Mouse (Mus musculus) mouse embryonic stem cell (cell line): ENCODE results near the gene Rcsd1.
"Not testable (repeated sequence)": the region's sequence is repeated elsewhere in the genome, so short reads cannot be mapped to it uniquely, and the experiment has no call there.

Source experiments
- in situ Hi-C, 2 experiments: fragments of 300-500 bp; cut with MboI; formaldehyde crosslinking; loops; 1 replicate in 1 of 2; 3 replicates in 1 of 2; pipeline ENCODE4 v1.14.3; 2019 to 2020; ENCODE audit warnings: low sequenced_read_pairs in 2 of 2, low pct_unique_long_range_greater_than_20kb in 1 of 2, mixed read lengths in 1 of 2; ENCODE audit not compliant: unreplicated experiment in 1 of 2

The Rcsd1 gene

GRCm38 (mm10) chr1:165700933-165701518 lies 8.5 kb downstream of the Rcsd1 start:
- in situ Hi-C loops: no loop called here

DNA sequence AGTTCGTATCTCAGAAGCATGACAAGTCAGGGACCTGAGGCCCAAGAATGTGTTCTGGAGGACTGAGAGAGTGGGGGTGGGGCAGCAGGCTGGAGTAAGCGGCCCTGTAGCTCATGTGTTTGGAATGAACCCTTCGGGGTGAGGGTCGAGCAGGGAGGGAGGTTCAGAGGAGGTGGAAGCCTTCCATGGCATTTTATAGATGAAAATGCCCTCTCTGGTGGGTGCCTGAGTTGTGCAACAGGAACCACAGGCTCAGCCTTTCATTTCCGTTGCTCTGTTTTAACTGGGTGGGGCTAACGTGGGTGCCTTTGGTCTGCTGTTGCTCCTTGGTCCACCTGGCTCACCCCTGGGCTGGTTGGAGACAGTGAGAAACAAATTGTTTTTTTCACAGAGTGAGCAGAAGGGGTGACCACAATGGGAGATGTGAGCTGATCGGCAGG lies 9.2 kb downstream of the Rcsd1 start:
- in situ Hi-C loops: no loop called here

GRCm38 (mm10) chr1:165697701-165698100 lies 11.9 kb downstream of the Rcsd1 start:
- in situ Hi-C loops: no loop called here

- in situ Hi-C loops: no loop called here
Measured at GRCm38 (mm10) chr1:165696870-165697269, 12.7 kb downstream of the Rcsd1 start.

DNA sequence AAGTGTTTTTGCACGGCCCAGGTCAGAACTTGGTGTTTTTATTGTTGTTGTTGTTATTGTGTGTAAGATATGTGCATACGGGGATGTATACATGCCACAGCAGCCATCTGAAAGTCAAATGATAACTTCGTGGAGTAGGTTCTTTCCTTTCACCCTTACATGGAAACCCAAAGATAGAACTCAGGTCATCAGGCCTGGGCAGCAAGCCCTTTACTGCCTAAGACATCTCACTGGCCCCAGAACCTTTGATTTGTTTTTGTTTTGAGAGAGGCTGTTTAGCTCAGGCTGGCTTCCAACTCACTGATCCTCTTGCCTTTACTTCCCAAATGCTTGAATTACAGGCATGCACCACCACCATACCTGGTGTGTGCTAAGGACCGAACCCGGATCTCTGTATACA lies 13.5 kb downstream of the Rcsd1 start:
- in situ Hi-C loops: no loop called here

- in situ Hi-C loops: no loop called here
Measured at GRCm38 (mm10) chr1:165695392-165696014, 14.1 kb downstream of the Rcsd1 start.

GRCm38 (mm10) chr1:165693856-165694255 lies 15.7 kb downstream of the Rcsd1 start:
- in situ Hi-C loops: no loop called here

GRCm38 (mm10) chr1:165691516-165691915 lies 18.0 kb downstream of the Rcsd1 start:
- in situ Hi-C loops: no loop called here

DNA sequence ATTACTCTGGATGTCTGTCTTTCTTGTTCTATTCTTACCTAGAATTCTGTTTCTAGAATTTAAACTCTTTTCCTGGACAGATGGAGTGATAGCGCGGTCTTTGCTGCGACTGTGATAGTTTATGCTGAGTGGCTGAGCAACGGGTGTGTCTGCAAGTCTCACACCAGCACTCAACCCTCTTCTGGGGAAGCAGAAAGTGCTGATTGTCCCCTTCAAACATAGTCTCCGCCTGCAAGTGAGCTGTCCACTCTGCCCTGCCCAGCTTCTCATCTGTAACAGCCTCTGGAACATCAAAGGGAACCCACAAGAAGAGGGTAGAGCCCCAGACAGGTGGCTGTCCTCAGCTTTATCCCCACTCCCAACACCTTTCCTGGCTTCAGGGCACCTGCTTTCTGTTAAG lies 19.7 kb downstream of the Rcsd1 start:
- in situ Hi-C loops: no loop called here

GRCm38 (mm10) chr1:165687861-165688260 lies 21.7 kb downstream of the Rcsd1 start:
- in situ Hi-C loops: no loop called here

DNA sequence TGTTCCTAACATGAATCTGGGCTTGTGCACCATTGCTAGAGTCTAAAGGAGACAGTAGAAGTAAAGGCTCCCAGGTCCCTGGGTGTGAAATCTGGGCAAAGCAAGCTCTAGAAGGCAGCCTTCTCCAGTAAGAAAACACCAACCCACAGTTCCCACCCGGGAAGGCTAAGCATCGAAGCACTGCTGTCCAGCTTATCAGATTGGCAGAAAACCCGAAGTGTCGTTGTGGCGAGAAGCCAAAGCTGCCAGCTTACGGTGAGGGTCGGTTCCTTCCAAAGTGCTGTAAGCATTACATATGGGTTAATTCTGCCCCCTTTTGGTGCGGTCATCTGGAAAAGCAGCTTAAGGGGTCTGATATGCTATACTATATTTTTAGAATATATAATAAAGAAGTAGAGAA lies 22.6 kb downstream of the Rcsd1 start:
- in situ Hi-C loops: no loop called here

- in situ Hi-C loops: no loop called here
Measured at GRCm38 (mm10) chr1:165686349-165686748, 23.2 kb downstream of the Rcsd1 start.

GRCm38 (mm10) chr1:165684261-165685203 lies 25.0 kb downstream of the Rcsd1 start:
- in situ Hi-C loops: no loop called here

GRCm38 (mm10) chr1:165682056-165682853 lies 27.3 kb downstream of the Rcsd1 start:
- in situ Hi-C loops: no loop called here

- in situ Hi-C loops: no loop called here
Measured at GRCm38 (mm10) chr1:165681045-165681794, 28.3 kb downstream of the Rcsd1 start.

DNA sequence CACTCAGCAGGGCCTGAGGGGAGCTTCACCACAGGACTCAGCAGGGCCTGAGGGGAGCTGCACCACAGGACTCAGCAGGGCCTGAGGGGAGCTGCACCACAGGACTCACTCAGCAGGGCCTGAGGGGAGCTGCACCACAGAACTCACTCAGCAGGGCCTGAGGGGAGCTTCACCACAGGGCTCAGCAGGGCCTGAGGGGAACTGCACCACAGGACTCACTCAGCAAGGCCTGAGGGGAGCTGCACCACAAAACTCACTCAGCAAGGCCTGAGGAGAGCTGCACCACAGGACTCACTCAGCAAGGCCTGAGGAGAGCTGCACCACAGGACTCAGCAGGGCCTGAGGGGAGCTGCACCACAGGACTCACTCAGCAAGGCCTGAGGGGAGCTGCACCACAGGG lies 29.5 kb downstream of the Rcsd1 start:
- in situ Hi-C loops: not testable (repeated sequence)

- in situ Hi-C loops: loop anchor here in 1 of 2 experiments (5.0 kb wide), 1 partner anchor 58 kb away; no protein-coding TSS in a partner anchor
Measured at GRCm38 (mm10) chr1:165679618-165679997, 29.9 kb downstream of the Rcsd1 start.
